Mouse (Mus musculus): ENCODE data around the gene Ccr7. TPM values are rescaled to one million over a fixed set of nuclear protein-coding genes. Genes with fewer than 3 reads are reported as not detected.

Gene Ccr7
- total and polyA plus RNA-seq, 3 experiments = 203 to 306 (median 241) TPM

- H3K79me2 ChIP-seq (replicated peaks; ENCODE audit: control insufficient read depth, extremely low read depth, insufficient read depth, poor library complexity, severe bottlenecking) = no peaks in the 10 kb centered on the region
- H3K9ac ChIP-seq (ENCODE audit: insufficient read depth, low read depth) = peak overlapping the region; percentile 77
- DNase-seq (ENCODE audit: extremely low read depth) = no peak
- H3K27me3 ChIP-seq (replicated peaks) = no peaks in the 10 kb centered on the region
- H3K9me3 ChIP-seq (replicated peaks; ENCODE audit: low read length) = peaks cover 18% of the 10 kb centered on the region
- TF ChIP-seq JUND (conservative IDR thresholded peaks at IDR 0.05; ENCODE audit: low read depth, low read length) (no peak; the same call in 1 of the 2 replicates), BHLHE40 (IDR thresholded peaks at IDR 0.05; ENCODE audit: low read depth, low read length) (no peak), ETS1 (conservative IDR thresholded peaks at IDR 0.05; ENCODE audit: low read depth, low read length) (no peak), MAX (IDR thresholded peaks at IDR 0.05; ENCODE audit: low read length) (no peak), TBP (conservative IDR thresholded peaks at IDR 0.05; ENCODE audit: low read depth, low read length) (no peak), NELFE (IDR thresholded peaks at IDR 0.05; ENCODE audit: low read depth, low read length) (no peak), SMC3 (IDR thresholded peaks at IDR 0.05; ENCODE audit: low read depth, low read length) (no peak), ZC3H11A (IDR thresholded peaks at IDR 0.05; ENCODE audit: low read depth, low read length) (no peak), SIN3A (IDR thresholded peaks at IDR 0.05; ENCODE audit: low read length) (no peak), NRF1 (IDR thresholded peaks at IDR 0.05; ENCODE audit: low read depth, low read length) (no peak), EP300 (IDR thresholded peaks at IDR 0.05; ENCODE audit: low read length) (no peak), MXI1 (IDR thresholded peaks at IDR 0.05; ENCODE audit: low read depth, low read length) (no peak), JUN (IDR thresholded peaks at IDR 0.05; ENCODE audit: insufficient read depth, low read depth, low read length) (no peak), MAFK (IDR thresholded peaks at IDR 0.05; ENCODE audit: insufficient replicate concordance, low read length) (no peak)
- peak overlapping the region; percentile 100 for H3K27ac ChIP-seq (ENCODE audit: insufficient read depth, low read depth)
- peak overlapping the region; percentile 20 to 35 (median 21) for H3K4me3 ChIP-seq (replicated peaks in 1 of 3; ENCODE audit: low read depth in 2 of 3, low read length in 2 of 3, poor library complexity in 1 of 3)
- H3K4me2 ChIP-seq (ENCODE audit: insufficient read depth, low read depth, poor library complexity, severe bottlenecking) = peak overlapping the region; percentile 70
- peaks cover 21 to 62% of the 10 kb centered on the region in 2 experiments for H3K4me1 ChIP-seq (ENCODE audit: control insufficient read depth in 1 of 2, insufficient read depth in 2 of 2)
- H3K36me3 ChIP-seq (replicated peaks in 1 of 2; ENCODE audit: control insufficient read depth in 1 of 2, insufficient read depth in 1 of 2, low read length in 1 of 2) = peaks cover 16 to 21% of the 10 kb centered on the region in 2 experiments
- dilution Hi-C loops (cut with MboI; ENCODE audit: extremely low pct_ligation_motif_present, extremely low pct_unique_long_range_greater_than_20kb, low sequenced_read_pairs) = no loop called here
- in situ Hi-C loops (cut with MboI; ENCODE audit: low pct_ligation_motif_present, low pct_unique_long_range_greater_than_20kb, low sequenced_read_pairs) = loop anchor here (5.0 kb wide), 1 partner anchor 76 kb away; no protein-coding TSS in a partner anchor
Observed at GRCm38 (mm10) chr11:99171442-99171841, 16.6 kb upstream of the Ccr7 start.

GRCm38 (mm10) chr11:99170547-99171267, 15.8 kb upstream of the Ccr7 start:
- Histone ChIP-seq H3K9me3 (replicated peaks; ENCODE audit: low read length) (peaks cover 18% of the 10 kb centered on the region), H3K9ac (ENCODE audit: insufficient read depth, low read depth) (peak overlapping the region; percentile 77), H3K27ac (ENCODE audit: insufficient read depth, low read depth) (peak overlapping the region; percentile 100), H3K4me3 (replicated peaks in 1 of 3; ENCODE audit: low read depth in 2 of 3, low read length in 2 of 3, poor library complexity in 1 of 3) (peak overlapping the region in 2 of 3 experiments; percentile 35 to 37), H3K4me2 (ENCODE audit: insufficient read depth, low read depth, poor library complexity, severe bottlenecking) (peak overlapping the region; percentile 70), H3K79me2 (replicated peaks; ENCODE audit: control insufficient read depth, extremely low read depth, insufficient read depth, poor library complexity, severe bottlenecking) (no peaks in the 10 kb centered on the region), H3K4me1 (ENCODE audit: control insufficient read depth in 1 of 2, insufficient read depth in 2 of 2) (peaks cover 21 to 62% of the 10 kb centered on the region in 2 experiments), H3K36me3 (replicated peaks in 1 of 2; ENCODE audit: control insufficient read depth in 1 of 2, insufficient read depth in 1 of 2, low read length in 1 of 2) (peaks cover 16 to 20% of the 10 kb centered on the region in 2 experiments), H3K27me3 (replicated peaks) (no peaks in the 10 kb centered on the region)
- in situ Hi-C loops (cut with MboI; ENCODE audit: low pct_ligation_motif_present, low pct_unique_long_range_greater_than_20kb, low sequenced_read_pairs) = loop anchor here (5.0 kb wide), 1 partner anchor 77 kb away; no protein-coding TSS in a partner anchor
- peak; percentile 99 for DNase-seq (ENCODE audit: extremely low read depth)
- dilution Hi-C loops (cut with MboI; ENCODE audit: extremely low pct_ligation_motif_present, extremely low pct_unique_long_range_greater_than_20kb, low sequenced_read_pairs) = no loop called here
- TF ChIP-seq CTCF (conservative IDR thresholded peaks at IDR 0.05 in 1 of 2, IDR thresholded peaks at IDR 0.05 in 1 of 2; ENCODE audit: low read depth in 2 of 2, low read length in 2 of 2) (no peak; a peak in 1 of 4 replicates), ZNF384 (IDR thresholded peaks at IDR 0.05; ENCODE audit: low read depth, low read length) (peak; percentile 82), KAT2A (IDR thresholded peaks at IDR 0.05; ENCODE audit: insufficient replicate concordance, low read length) (peak; percentile 84), SIN3A (IDR thresholded peaks at IDR 0.05; ENCODE audit: low read length) (peak; percentile 98), ZMIZ1 (IDR thresholded peaks at IDR 0.05; ENCODE audit: low read depth, low read length) (peak; percentile 75), TCF12 (IDR thresholded peaks at IDR 0.05; ENCODE audit: low read depth, low read length) (peak; percentile 95), POLR2AphosphoS2 (IDR thresholded peaks at IDR 0.05; ENCODE audit: low read depth, low read length) (peak; percentile 47; the same call in 1 of the 2 replicates), JUND (conservative IDR thresholded peaks at IDR 0.05; ENCODE audit: low read depth, low read length) (peak; percentile 72), ZKSCAN1 (IDR thresholded peaks at IDR 0.05; ENCODE audit: borderline replicate concordance, low read depth, low read length) (no peak), MAFK (IDR thresholded peaks at IDR 0.05; ENCODE audit: insufficient replicate concordance, low read length) (peak; percentile 90), BHLHE40 (IDR thresholded peaks at IDR 0.05; ENCODE audit: low read depth, low read length) (peak; percentile 100), ETS1 (conservative IDR thresholded peaks at IDR 0.05; ENCODE audit: low read depth, low read length) (peak; percentile 98), MXI1 (IDR thresholded peaks at IDR 0.05; ENCODE audit: low read depth, low read length) (peak; percentile 89), MEF2A (IDR thresholded peaks at IDR 0.05; ENCODE audit: borderline replicate concordance, low read depth, low read length) (peak; percentile 97), MAZ (IDR thresholded peaks at IDR 0.05; ENCODE audit: low read depth, low read length) (peak; percentile 99), USF2 (conservative IDR thresholded peaks at IDR 0.05; ENCODE audit: low read depth, low read length) (peak; percentile 33), MAX (IDR thresholded peaks at IDR 0.05; ENCODE audit: low read length) (peak; percentile 96), JUN (IDR thresholded peaks at IDR 0.05; ENCODE audit: insufficient read depth, low read depth, low read length) (peak; percentile 78), RCOR1 (conservative IDR thresholded peaks at IDR 0.05; ENCODE audit: low read depth, low read length) (peak; percentile 85), ELF1 (IDR thresholded peaks at IDR 0.05; ENCODE audit: low read depth, low read length) (peak; percentile 44; the same call in 1 of the 2 replicates), UBTF (IDR thresholded peaks at IDR 0.05; ENCODE audit: low read depth, low read length) (peak; percentile 64; the same call in 1 of the 2 replicates), CHD1 (IDR thresholded peaks at IDR 0.05; ENCODE audit: low read depth, low read length) (peak; percentile 98), IRF4 (IDR thresholded peaks at IDR 0.05; ENCODE audit: low read depth, low read length) (peak; percentile 98)
